Mouse (Mus musculus) midbrain, embryonic 14.5 days (tissue): Measurements from ENCODE around the gene Tmem11. TPM values are rescaled to one million over a fixed set of nuclear protein-coding genes. Genes with fewer than 3 reads are reported as not detected.
"Not testable (repeated sequence)": the region's sequence is repeated elsewhere in the genome, so short reads cannot be mapped to it uniquely, and the experiment has no call there.

Source experiments
- ATAC-seq: fragments of 200-750 bp; cut with Nextera tagmentation; 2 replicates; pipeline ENCODE4 v1.8.0; 2017; ENCODE audit warnings: moderate number of reproducible peaks, moderate library complexity; ENCODE audit not compliant: low FRiP score, low TSS enrichment
- DNase-seq: peaks from one replicate; pipeline ENCODE4 v3.0.0-alpha.2; 2015
- H3K27ac ChIP-seq: fragments of 300-500 bp; sonication (generic); replicated peaks from 2 replicates; pipeline ENCODE4 v1.5.1; 2014; ENCODE audit warnings: mild to moderate bottlenecking, low read depth, low read length, moderate library complexity
- H3K27me3 ChIP-seq: fragments of 300-500 bp; sonication (generic); 2 replicates; pipeline ENCODE4 v1.6.1; 2014; ENCODE audit warnings: low read length, control low read depth, mixed read lengths; ENCODE audit not compliant: control insufficient read depth, insufficient read depth
- H3K36me3 ChIP-seq: fragments of 300-500 bp; sonication (generic); 2 replicates; pipeline ENCODE4 v1.6.1; 2014; ENCODE audit warnings: low read length, control low read depth; ENCODE audit not compliant: control insufficient read depth, insufficient read depth
- H3K4me1 ChIP-seq: fragments of 300-500 bp; sonication (generic); 2 replicates; pipeline ENCODE4 v1.6.1; 2014; ENCODE audit warnings: mild to moderate bottlenecking, antibody characterized with exemption, low read length, control low read depth; ENCODE audit not compliant: control insufficient read depth, insufficient read depth
- H3K4me2 ChIP-seq: fragments of 300-500 bp; sonication (generic); 2 replicates; pipeline ENCODE4 v1.6.1; 2014; ENCODE audit warnings: mild to moderate bottlenecking, low read length, moderate library complexity
- H3K4me3 ChIP-seq: fragments of 300-500 bp; sonication (generic); replicated peaks from 2 replicates; pipeline ENCODE4 v1.5.1; 2014; ENCODE audit warnings: low read depth, low read length
- H3K9ac ChIP-seq: fragments of 300-500 bp; sonication (generic); replicated peaks from 2 replicates; pipeline ENCODE4 v1.6.1; 2014; ENCODE audit warnings: mild to moderate bottlenecking, low read length, moderate library complexity
- H3K9me3 ChIP-seq: fragments of 300-500 bp; sonication (generic); 2 replicates; pipeline ENCODE4 v1.6.1; 2016; ENCODE audit warnings: low read length, control low read depth, mixed read lengths; ENCODE audit not compliant: control insufficient read depth
- WGBS: fragments of 180-500 bp; shearing (Covaris S2); extraction: QIAGEN DNeasy Blood & Tissue Kit; methylation state at CpG from one replicate; pipeline ENCODE4 v1.1.7; 2014; 5-methylcytosine and 5-hydroxymethylcytosine counted together
- polyA plus RNA-seq: library from polyadenylated mRNA; unstranded; fragments of >200 nt; fragmentation: Nextera tagmentation; extraction: Ambion mirVana; gene quantifications from 2 replicates; pipeline ENCODE4 v1.2.1, GENCODE M21; 2014

Gene Tmem11
- polyA plus RNA-seq, 1 experiment from 2014 or later, result 53.7 TPM

- Histone ChIP-seq H3K27ac (no peak overlapping the region), H3K4me3 (no peak overlapping the region), H3K36me3 (peaks cover 41% of the 10 kb centered on the region), H3K9ac (no peak overlapping the region), H3K4me2 (no peak overlapping the region), H3K4me1 (no peaks in the 10 kb centered on the region), H3K9me3 (no peaks in the 10 kb centered on the region), H3K27me3 (no peaks in the 10 kb centered on the region)
- 94% methylated on average over 7 of the region's 7 CpGs for WGBS
- ATAC-seq (no peak), DNase-seq (no peak)
Observed at GRCm38 (mm10) chr11:60902001-60902400, 22.9 kb upstream of the Tmem11 start.

GRCm38 (mm10) chr11:60895915-60896314, 16.8 kb upstream of the Tmem11 start:
- Histone ChIP-seq H3K9ac (no peak overlapping the region), H3K27me3 (no peaks in the 10 kb centered on the region), H3K9me3 (no peaks in the 10 kb centered on the region), H3K36me3 (no peaks in the 10 kb centered on the region), H3K4me2 (no peak overlapping the region), H3K4me1 (no peaks in the 10 kb centered on the region), H3K27ac (no peak overlapping the region), H3K4me3 (no peak overlapping the region)
- DNase-seq (no peak), ATAC-seq (no peak)
- WGBS, result 42% methylated on average over 4 of the region's 4 CpGs

GRCm38 (mm10) chr11:60890744-60891143, 11.7 kb upstream of the Tmem11 start:
- H3K9me3 ChIP-seq, result no peaks in the 10 kb centered on the region
- H3K4me2 ChIP-seq, result no peak overlapping the region
- H3K27me3 ChIP-seq, result no peaks in the 10 kb centered on the region
- no peaks in the 10 kb centered on the region for H3K36me3 ChIP-seq
- H3K4me3 ChIP-seq, result no peak overlapping the region
- DNase-seq (no peak), ATAC-seq (no peak)
- 55% methylated on average over 3 of the region's 3 CpGs for WGBS
- no peak overlapping the region for H3K9ac ChIP-seq
- no peaks in the 10 kb centered on the region for H3K4me1 ChIP-seq
- H3K27ac ChIP-seq, result no peak overlapping the region

GRCm38 (mm10) chr11:60890286-60890685, 11.2 kb upstream of the Tmem11 start:
- no peaks in the 10 kb centered on the region for H3K36me3 ChIP-seq
- H3K27ac ChIP-seq, result no peak overlapping the region
- no peaks in the 10 kb centered on the region for H3K4me1 ChIP-seq
- ATAC-seq, result no peak
- H3K9me3 ChIP-seq, result no peaks in the 10 kb centered on the region
- WGBS, result 78% methylated on average over 6 of the region's 6 CpGs
- H3K27me3 ChIP-seq, result no peaks in the 10 kb centered on the region
- no peak overlapping the region for H3K9ac ChIP-seq
- no peak overlapping the region for H3K4me2 ChIP-seq
- no peak overlapping the region for H3K4me3 ChIP-seq
- DNase-seq, result no peak

- Histone ChIP-seq H3K4me3 (no peak overlapping the region), H3K4me2 (no peak overlapping the region), H3K27ac (no peak overlapping the region), H3K36me3 (no peaks in the 10 kb centered on the region), H3K9ac (no peak overlapping the region), H3K27me3 (no peaks in the 10 kb centered on the region), H3K4me1 (no peaks in the 10 kb centered on the region), H3K9me3 (no peaks in the 10 kb centered on the region)
- WGBS, result 70% methylated on average over 2 of the region's 2 CpGs
- ATAC-seq (no peak), DNase-seq (no peak)
Observed at GRCm38 (mm10) chr11:60889861-60890260, 10.8 kb upstream of the Tmem11 start.

GRCm38 (mm10) chr11:60886986-60887385, 7.9 kb upstream of the Tmem11 start:
- H3K27ac ChIP-seq, DNase-seq, H3K36me3 ChIP-seq, H3K9me3 ChIP-seq, H3K4me1 ChIP-seq, H3K4me3 ChIP-seq, ATAC-seq, H3K27me3 ChIP-seq, H3K4me2 ChIP-seq, H3K9ac ChIP-seq: not testable (repeated sequence)
- 83% methylated on average over 2 of the region's 3 CpGs for WGBS

- no peaks in the 10 kb centered on the region for H3K27me3 ChIP-seq
- H3K4me3 ChIP-seq, result no peak overlapping the region
- no peak for DNase-seq
- H3K9me3 ChIP-seq, result no peaks in the 10 kb centered on the region
- H3K4me2 ChIP-seq, result no peak overlapping the region
- H3K4me1 ChIP-seq, result peaks cover 4% of the 10 kb centered on the region
- H3K9ac ChIP-seq, result no peak overlapping the region
- ATAC-seq, result no peak
- no peaks in the 10 kb centered on the region for H3K36me3 ChIP-seq
- no peak overlapping the region for H3K27ac ChIP-seq
- 86% methylated on average over 3 of the region's 3 CpGs for WGBS
Observed at GRCm38 (mm10) chr11:60882386-60882785, 3.3 kb upstream of the Tmem11 start.

GRCm38 (mm10) chr11:60880559-60880958, 1.5 kb upstream of the Tmem11 start:
- Histone ChIP-seq H3K4me2 (no peak overlapping the region), H3K27ac (no peak overlapping the region), H3K36me3 (no peaks in the 10 kb centered on the region), H3K9me3 (no peaks in the 10 kb centered on the region), H3K4me3 (no peak overlapping the region), H3K4me1 (peaks cover 17% of the 10 kb centered on the region), H3K9ac (no peak overlapping the region), H3K27me3 (no peaks in the 10 kb centered on the region)
- WGBS, result 85% methylated on average over 4 of the region's 4 CpGs
- DNase-seq (no peak), ATAC-seq (no peak)

GRCm38 (mm10) chr11:60879423-60879822, 351 bp upstream of the Tmem11 start:
- Histone ChIP-seq H3K36me3 (no peaks in the 10 kb centered on the region), H3K9ac (peak overlapping the region; percentile 88), H3K9me3 (no peaks in the 10 kb centered on the region), H3K27ac (peak overlapping the region; percentile 87), H3K4me2 (peak overlapping the region; percentile 62), H3K4me1 (peaks cover 17% of the 10 kb centered on the region), H3K4me3 (peak overlapping the region; percentile 92), H3K27me3 (no peaks in the 10 kb centered on the region)
- WGBS, result 1% methylated on average over 11 of the region's 11 CpGs
- ATAC-seq, result no peak
- peak; percentile 80 for DNase-seq
